Mouse (Mus musculus) small intestine, adult 2 months (tissue): Measurements from ENCODE around the gene 1810046K07Rik.

Experiments used
- CTCF ChIP-seq: fragments of 200-500 bp; IDR thresholded peaks from 2 replicates; pipeline ENCODE4 v1.5.1; 2012; ENCODE audit warnings: low read depth, mild to moderate bottlenecking, control low read depth, inconsistent platforms, low read length, moderate library complexity, mixed read lengths; ENCODE audit not compliant: insufficient replicate concordance, insufficient read length; ENCODE audit errors: extremely low read depth
- POLR2A ChIP-seq: fragments of 200-500 bp; IDR thresholded peaks from 2 replicates; pipeline ENCODE4 v1.6.1; 2012; ENCODE audit warnings: low read depth, mild to moderate bottlenecking, control low read depth, inconsistent platforms, low read length, moderate library complexity

GRCm38 (mm10) chr9:51290980-51291379 is 37.7 kb downstream of the 1810046K07Rik start:
- no peak for TF ChIP-seq CTCF
- no peak for TF ChIP-seq POLR2A
